Mouse (Mus musculus): Measurements from ENCODE around the gene Nfkb1.

Nfkb1 gene

DNA sequence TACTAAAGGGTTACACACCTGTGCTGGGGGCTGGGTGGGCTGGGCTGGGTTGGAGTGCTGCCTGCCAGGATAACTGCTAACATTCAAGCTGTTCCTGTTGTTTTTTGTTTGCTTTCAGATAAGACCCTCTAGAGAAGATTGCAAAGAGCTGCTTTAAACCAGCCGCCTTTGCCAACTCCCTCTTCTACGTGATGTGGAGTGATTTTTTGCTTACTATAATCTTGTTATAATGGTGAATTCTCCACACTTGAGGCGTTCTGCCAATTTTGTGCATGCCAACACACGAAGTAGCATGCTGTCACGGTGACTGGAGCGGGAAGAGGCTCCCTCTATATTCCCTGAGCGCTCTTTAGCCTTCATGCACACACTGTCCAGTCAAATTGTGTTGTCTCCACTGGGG is 17.7 kb downstream of the Nfkb1 start:
- ATAC-seq (ENCODE audit: insufficient number of reproducible peaks, low FRiP score, low TSS enrichment): 0 out of 2 replicates have a peak, but pooled peaks have one; percentile 43

DNA sequence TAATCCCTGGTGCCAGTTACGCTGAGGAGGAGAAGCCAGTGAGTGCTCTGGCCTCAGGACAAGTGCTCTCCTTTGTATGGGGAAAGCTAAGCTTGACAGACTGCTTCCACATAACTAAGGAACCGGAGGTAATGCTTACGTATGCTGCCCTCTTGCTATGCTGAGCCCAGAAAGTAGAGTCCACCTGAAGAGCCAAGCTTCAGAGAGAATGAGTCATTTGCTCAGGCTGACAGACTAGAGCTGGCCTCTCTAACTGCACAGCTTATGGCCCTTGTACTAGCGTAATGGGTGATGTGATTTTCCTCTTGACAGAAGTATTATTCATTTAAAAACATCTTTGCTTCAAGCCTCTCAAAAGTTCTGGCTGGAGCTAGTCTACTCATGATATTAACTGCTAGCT is 18.3 kb downstream of the Nfkb1 start:
- no peak for ATAC-seq (ENCODE audit: insufficient number of reproducible peaks, low FRiP score, low TSS enrichment)

DNA sequence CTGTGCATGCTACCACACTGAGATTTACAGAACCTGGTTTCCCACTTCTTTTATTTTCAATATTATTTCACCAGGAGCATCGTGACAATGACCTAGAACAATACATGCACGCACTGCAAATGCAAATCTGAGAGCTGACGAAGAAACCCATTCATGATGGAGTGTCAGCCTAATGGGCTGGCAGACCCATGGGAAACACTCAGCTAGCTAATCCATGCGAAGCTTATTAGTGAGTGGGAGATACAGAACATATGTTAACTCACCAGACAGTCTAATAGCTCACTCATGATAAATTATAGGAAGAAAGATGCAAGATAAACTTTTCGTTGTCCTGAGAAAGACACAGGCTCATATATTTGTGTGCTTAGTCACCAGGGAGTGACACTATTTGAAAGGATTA is 19.2 kb downstream of the Nfkb1 start:
- ATAC-seq (ENCODE audit: insufficient number of reproducible peaks, low FRiP score, low TSS enrichment): no peak

DNA sequence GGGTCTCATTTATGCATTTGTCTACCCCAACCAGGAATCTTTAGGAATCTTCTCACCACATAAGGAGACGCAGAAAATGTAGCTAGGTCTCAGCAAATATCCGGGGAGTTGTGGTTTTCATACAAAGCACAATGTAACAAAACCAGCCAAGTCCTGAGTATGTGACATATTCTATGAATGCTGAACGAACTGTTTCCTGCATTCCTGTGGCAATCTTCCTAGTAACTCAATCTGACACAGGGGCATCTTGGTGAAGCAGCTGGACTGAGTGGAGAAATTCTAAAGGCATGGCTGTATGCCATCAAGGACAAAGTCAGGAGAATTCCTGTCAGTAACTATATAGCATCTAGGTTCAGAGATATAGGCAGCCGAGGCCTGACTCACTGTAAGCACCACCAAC is 20.5 kb downstream of the Nfkb1 start:
- no peak for ATAC-seq (ENCODE audit: insufficient number of reproducible peaks, low FRiP score, low TSS enrichment)

DNA sequence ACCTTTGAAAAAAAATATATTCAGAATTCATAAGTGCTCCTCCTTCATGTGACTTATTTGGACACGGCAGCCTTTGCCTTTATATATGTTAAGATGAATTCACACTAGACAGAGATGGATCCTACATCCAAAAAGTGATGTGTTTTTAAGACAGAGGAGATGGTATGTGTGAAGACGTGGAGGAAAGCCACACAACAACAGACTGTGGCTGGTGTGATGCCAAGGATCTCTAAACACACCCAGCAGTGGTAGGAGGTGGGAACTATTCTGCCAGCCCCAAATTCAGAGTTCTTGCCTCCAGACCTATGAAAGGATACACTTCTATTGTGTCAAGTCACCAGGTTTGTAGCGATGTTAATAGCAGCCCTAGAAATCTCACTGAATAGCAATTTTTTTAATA is 24.3 kb downstream of the Nfkb1 start:
- ATAC-seq (ENCODE audit: insufficient number of reproducible peaks, low FRiP score, low TSS enrichment): no peak

DNA sequence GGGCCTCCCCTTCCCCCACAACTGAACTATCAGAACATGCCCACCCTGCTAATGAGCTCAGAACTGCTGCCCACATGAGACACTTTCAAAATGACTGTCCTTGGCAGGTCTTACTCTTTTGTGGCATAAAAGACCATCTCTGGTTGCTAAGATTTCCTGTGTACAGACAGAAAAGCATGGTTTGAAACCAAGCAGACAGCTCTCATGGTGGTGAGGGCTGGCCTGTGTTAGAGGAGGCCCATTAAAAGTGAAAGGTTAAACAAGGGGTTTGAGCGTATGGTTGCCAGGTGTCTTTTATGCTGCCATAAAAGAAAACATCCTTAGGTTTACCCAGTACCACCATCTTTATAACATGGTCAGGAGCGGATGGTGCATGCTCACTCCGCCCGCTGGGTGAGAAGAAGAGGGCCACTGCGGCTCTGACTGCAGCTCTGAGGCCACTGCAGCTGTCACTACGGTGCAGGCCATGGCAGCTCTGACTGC is 25.5 kb downstream of the Nfkb1 start:
- no peak for ATAC-seq (ENCODE audit: insufficient number of reproducible peaks, low FRiP score, low TSS enrichment)

DNA sequence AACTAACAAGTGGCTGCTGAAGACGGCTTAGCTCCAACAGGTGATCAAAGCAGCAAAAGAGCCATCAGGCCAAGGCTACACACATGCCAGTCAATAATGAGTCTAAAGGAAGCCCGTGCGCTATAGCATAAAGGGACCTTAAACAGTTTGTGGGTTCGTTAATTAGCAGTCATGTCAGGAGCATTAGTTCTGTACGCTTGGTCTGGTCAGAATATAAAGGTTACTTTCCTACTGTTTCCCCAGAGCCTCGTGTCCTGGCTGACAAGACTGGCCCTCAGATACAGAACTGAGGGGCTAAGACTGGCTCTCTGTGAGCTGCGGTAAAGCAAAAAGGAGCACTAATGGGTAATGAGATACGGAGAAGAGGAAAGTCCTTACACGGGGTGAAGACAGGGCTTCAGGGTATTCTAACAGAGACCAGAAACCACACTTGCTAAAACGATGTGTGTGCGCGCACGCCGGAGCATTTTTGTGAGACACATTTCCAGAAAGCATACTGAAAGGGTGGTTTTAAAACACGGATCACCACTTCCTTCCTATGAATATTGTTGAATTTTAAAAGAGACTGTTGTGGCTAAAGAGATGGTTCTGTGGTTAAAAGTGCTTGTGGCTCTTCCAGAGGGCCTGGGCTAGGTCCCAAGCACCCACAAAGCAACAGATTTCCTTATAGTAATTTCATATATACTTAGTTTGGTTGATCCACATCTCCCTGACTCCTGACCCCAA is 29.0 kb downstream of the Nfkb1 start:
- no peak for ATAC-seq (ENCODE audit: insufficient number of reproducible peaks, low FRiP score, low TSS enrichment)

DNA sequence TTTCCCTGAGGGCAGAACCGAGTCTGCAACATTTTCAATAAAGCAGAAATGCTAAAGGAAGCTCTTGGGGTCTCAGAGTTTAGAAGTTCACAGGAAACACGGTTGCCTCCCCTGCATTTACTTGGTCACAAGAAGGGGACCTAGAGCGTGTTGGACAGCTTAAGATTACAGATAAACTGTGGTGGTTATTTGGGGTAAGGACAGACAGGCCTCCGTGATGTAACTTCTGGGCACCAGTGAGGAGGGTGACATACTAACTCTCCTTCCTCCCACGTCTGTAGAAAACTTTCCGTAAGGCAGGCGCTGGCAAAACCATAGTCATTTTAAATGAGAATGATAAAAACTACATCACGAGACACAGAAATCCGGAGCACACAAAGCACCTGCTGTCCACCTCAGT is 29.6 kb downstream of the Nfkb1 start:
- ATAC-seq (ENCODE audit: insufficient number of reproducible peaks, low FRiP score, low TSS enrichment): no peak

DNA sequence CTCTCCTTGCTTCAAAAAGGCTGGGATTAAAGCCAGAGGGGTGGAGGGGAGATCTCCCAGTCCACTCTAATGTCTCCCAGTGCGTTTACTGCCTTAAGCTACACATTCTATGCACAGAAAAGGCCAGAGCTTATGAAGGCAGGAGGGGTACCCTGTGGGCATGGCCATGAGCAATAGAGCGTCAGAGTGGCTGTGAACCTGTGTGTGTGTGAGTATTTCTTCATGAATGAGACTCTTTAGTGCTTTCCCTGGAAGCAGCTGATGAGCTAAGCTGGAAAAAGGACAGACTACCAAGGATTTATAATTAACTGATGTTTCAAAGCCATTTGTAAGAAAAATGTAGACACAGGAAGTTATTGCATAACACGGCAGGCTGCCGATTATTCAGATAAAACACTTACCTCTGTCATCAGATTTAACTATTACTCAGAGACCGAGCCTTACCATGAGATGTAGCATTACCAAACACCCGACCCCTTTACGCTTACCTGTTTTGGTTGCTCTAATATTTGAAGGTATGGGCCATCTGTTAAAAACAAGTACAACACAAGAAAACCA is 32.7 kb downstream of the Nfkb1 start:
- ATAC-seq (ENCODE audit: insufficient number of reproducible peaks, low FRiP score, low TSS enrichment): no peak

DNA sequence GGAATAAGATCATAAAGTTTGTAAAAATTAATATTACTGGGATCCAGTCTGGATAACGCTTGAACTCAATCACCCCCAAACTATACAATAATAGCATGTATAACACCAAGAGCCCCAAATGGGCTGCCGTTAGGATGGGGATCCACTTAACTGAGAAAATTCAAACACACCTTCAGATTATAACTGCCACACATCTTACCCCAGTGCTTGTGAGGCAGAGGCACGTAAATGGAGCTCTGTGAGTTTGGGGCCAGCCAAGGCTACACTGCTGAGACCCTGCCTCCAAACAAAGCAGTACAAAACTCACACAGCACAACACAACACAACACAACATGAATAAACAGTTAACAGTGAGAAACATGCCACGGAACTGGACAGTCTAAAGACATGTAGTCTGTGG is 35.2 kb downstream of the Nfkb1 start:
- ATAC-seq (ENCODE audit: insufficient number of reproducible peaks, low FRiP score, low TSS enrichment): no peak

DNA sequence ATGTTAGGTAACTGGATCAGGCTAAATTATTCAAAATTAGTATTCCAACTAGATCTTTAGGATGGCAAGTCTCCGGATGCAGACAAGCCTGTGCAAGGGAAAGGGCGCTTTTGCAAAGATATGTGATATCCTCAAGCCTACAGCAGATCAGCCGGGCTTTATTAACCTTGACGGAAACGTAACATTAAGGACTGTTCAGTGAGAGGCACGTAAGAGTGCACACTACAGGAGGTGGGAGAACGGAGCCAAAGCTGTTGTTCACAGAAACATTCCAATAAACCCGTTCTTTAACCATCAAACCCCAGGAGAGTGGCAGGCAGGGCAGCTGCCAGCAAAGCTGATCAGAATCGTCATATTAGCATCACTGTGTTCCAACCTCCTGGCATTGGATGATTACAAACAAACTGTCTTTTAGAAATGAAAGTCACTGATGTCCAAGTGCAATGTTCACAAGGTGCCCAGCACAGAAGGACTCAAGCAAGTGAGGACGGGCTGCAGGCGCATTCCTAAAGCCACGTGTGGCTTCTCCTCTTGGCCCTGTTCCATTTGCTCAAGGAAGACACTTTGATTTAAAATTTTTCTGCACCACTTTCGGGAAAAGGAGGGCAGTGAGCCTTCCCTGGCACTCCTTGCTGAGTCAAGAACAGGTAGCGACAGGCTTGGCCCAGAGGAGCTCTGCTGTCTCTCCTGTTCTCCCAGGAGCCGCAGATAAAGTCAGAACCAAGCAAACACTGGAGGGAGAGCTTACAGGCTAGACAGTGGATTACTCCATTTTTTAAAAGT is 40.4 kb downstream of the Nfkb1 start:
- ATAC-seq (ENCODE audit: insufficient number of reproducible peaks, low FRiP score, low TSS enrichment): no peak

DNA sequence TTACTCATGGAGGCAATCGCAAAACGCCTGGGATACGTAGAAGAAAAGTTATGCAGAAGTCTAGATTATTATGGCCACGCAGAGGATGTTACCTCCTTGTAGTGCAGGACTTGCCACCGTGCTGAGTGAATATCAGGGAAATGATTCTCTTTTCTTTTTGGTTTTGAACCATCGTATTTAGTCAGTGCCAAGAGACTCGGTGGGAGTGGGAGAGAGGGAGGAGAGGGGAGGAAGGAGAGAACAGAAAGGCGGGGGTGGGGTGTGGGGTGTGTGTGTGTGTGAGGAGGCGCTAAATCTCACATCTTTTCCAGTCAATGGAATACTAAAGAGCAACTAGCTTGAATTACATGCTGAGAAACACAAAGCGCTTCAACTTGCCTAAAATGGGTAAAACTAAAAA is 41.5 kb downstream of the Nfkb1 start:
- no peak for ATAC-seq (ENCODE audit: insufficient number of reproducible peaks, low FRiP score, low TSS enrichment)

DNA sequence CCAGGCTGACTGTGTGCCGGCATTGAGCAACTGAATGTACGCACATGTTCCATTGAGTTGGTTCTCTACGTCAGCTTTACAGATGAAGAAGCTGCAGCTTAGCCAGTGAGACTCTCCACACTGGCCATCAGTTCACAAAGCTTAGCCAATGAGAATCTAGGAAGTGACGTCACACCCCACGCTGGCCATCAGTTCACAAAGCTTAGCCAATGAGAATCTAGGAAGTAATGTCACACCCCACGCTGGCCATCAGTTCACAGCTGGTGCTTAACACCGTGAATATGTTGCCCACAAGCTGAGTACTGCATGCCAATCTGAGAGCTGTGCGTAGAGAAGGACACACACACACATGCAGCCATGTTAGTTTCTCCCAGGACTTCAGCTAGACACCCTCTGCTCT is 42.8 kb downstream of the Nfkb1 start:
- ATAC-seq (ENCODE audit: insufficient number of reproducible peaks, low FRiP score, low TSS enrichment): no peak

DNA sequence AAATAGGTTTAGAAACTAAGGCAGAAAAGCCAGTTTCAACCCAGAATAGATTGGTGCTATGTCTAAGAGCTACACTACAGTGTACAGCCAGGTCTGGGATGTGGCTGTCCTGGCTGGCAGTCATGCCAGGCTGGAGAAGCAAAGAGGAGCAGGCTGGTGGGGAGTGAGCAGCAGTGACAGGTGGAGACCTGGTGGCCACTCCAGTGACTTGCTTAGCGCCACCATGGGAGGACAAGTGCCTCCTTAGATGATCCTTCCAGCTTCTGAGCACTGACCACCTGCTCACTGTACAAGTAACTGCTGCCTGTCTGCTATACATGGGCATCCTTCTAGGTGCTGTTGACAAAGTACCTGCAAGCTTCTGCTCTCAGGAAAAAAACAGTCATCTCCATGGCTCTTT is 44.7 kb downstream of the Nfkb1 start:
- peak; percentile 73 for ATAC-seq (ENCODE audit: insufficient number of reproducible peaks, low FRiP score, low TSS enrichment)

DNA sequence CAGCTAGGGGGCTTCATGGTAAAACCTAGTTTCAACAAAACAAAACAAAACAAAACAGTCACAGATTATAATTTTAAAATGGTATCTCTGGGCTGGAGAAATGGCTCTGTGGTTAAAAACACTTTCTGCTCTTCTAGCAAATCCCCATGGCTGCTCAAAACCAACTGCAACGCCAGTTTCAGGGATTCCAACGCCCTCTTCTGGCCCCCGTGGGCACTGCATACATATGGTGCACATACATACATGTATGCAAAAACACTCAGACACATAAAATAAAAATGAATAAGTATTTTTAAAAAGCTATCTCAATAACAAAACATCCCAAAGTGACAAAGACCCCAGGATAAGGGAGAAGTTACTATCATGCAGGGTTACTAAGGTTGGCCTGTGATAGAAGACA is 46.4 kb downstream of the Nfkb1 start:
- ATAC-seq (ENCODE audit: insufficient number of reproducible peaks, low FRiP score, low TSS enrichment): no peak

DNA sequence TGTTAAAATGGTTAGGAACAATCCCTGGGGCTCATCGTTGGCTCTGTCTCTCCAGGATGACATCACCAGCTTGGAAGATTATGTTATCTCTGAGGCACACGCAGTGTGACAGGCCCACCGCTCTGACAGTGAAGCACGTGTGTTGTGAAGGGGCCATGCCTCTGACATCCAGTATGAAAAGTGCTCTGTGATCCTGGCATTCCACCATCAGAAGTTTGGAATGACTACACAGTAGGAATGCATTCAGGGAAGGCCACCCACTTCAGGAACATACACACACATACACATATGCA is 49.8 kb downstream of the Nfkb1 start:
- no peak for ATAC-seq (ENCODE audit: insufficient number of reproducible peaks, low FRiP score, low TSS enrichment)

DNA sequence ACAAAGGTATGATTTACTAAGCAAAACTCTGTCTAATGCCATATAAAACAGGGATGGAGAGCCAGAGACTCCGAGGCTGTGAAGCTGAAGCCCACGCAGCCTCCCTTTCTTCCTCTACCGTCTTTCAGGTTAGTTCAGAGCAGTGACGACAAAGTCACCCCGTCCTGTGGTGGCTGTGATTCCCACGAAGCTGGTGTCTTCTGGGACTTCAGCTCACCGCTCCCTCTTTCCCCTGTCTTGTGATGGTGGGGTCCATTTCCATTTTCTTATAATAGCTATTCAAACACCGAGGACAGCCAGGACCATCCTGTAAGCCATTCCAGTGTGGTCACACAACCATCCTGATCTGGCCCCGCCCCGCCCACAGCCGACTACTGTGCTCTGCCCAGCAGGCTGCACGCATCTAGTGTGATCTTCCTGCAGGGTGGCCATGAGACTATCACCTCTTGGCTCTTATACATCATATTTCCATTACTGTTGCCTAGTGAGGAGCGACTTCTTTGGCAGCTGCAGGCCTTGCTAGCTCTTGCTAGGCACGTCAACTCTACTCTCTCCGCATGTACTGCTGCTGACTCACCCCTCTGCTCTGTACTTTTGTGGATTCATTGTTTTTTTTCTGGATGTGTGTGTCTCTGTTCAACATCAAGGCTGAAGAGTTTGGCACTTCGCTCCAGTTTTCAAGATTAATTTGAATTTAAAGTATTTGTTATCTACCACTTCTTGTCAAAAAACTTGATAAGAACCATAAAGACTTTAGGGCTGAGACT is 50.3 kb downstream of the Nfkb1 start:
- no peak for ATAC-seq (ENCODE audit: insufficient number of reproducible peaks, low FRiP score, low TSS enrichment)

DNA sequence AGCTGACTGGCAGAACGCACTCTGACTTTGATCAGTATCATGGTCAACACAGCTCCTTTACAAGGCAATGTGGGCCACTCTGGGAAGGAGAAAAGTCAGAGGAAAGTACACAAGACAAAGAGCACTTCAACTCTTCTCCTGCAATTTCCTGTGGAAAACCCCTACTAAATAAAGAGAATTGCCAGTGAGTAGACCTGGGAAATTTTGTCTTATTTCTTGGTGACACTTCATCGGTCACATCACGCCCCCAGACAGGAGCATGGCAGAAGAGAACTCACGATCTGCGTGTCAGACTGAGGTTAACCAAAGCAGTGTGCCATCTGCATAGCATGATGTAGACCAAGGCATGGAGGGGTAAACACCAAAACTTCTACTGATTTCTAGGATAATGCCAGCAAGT is 51.1 kb downstream of the Nfkb1 start:
- ATAC-seq (ENCODE audit: insufficient number of reproducible peaks, low FRiP score, low TSS enrichment): no peak

DNA sequence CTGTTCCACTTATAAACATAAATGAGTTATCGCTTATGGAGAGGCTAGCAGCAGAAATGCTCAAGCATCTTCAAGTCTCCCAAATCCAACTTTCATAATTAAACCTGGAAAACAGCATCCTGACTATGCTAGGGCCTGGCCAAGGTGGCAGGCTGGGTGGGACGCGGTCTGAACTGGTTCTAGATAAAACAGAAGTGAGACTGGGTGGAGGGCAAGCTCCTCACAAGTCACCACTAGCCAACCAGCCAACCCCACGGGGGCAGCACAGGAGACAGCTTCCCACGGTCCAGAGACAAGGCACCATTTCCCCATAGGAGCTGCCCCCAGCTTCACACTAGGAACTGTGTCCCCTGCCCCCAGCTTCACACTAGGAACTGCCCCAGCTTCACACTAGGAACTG is 53.8 kb downstream of the Nfkb1 start:
- no peak for ATAC-seq (ENCODE audit: insufficient number of reproducible peaks, low FRiP score, low TSS enrichment)

DNA sequence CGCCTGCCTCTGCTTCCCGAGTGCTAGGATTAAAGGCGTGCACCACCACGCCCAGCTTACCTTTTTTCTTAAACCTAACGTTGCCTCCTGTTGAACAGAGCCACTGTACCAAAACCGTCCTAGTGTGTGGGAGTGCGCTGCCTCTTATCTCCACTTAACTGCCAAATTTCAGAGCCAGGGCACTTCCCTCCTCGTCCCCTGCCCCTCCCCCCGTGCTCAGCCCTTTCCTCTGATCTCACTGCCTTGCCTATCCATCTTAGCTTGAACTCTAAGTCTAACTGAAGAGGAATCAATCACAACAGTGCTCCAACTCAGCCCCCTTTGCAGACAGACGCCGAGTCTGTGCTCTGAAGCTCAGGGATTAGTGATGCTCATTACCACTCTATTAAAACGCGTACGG is 54.9 kb downstream of the Nfkb1 start:
- ATAC-seq (ENCODE audit: insufficient number of reproducible peaks, low FRiP score, low TSS enrichment): no peak
